Mouse (Mus musculus) embryonic facial prominence, embryonic 14.5 days (tissue): ENCODE data around the gene Tubb3. TPM values are rescaled to one million over a fixed set of nuclear protein-coding genes. Genes with fewer than 3 reads are reported as not detected.

Experiments
- polyA plus RNA-seq: library from polyadenylated mRNA; unstranded; fragments of >200 nt; fragmentation: Nextera tagmentation; extraction: Ambion mirVana; gene quantifications from 2 replicates; pipeline ENCODE4 v1.2.1, GENCODE M21; 2014

The Tubb3 gene
- polyA plus RNA-seq, 1 experiment from 2014 or later = 81.9 TPM

Other genes starting within 250 kb of the Tubb3 start
- 7.0 and 9.2 TPM in 2 replicates for gene Dpep1, start 225.2 kb upstream of the Tubb3 start, polyA plus RNA-seq
- gene Chmp1a, start 198.7 kb upstream of the Tubb3 start, polyA plus RNA-seq = 113 and 133 TPM in 2 replicates
- 5.7 and 6.1 TPM in 2 replicates for gene Spata33, start 198.6 kb upstream of the Tubb3 start, polyA plus RNA-seq
- 31.1 and 36.7 TPM in 2 replicates for gene Cdk10, start 186.6 kb upstream of the Tubb3 start, polyA plus RNA-seq
- gene Spata2l, start 175.2 kb upstream of the Tubb3 start, polyA plus RNA-seq = 4.3 and 4.9 TPM in 2 replicates
- gene Zfp276, start 157.2 kb upstream of the Tubb3 start, polyA plus RNA-seq = 19.5 and 21.4 TPM in 2 replicates
- 24.5 and 26.3 TPM in 2 replicates for gene Vps9d1, start 157.1 kb upstream of the Tubb3 start, polyA plus RNA-seq
- 20.9 and 24.8 TPM in 2 replicates for gene Fanca, start 92.8 kb upstream of the Tubb3 start, polyA plus RNA-seq
- 2.7 and 2.8 TPM in 2 replicates for gene Spire2, start 78.7 kb upstream of the Tubb3 start, polyA plus RNA-seq
- 159 and 163 TPM in 2 replicates for gene Tcf25, start 37.7 kb upstream of the Tubb3 start, polyA plus RNA-seq
- 0.29 and 0.32 TPM in 2 replicates for gene Mc1r, start 4.3 kb upstream of the Tubb3 start, polyA plus RNA-seq
- gene Def8, start 12.1 kb downstream of the Tubb3 start, polyA plus RNA-seq = 34.1 and 37.9 TPM in 2 replicates
- gene Afg3l1, start 66.5 kb downstream of the Tubb3 start, polyA plus RNA-seq = 33.5 and 33.6 TPM in 2 replicates
- gene Dbndd1, start 104.0 kb downstream of the Tubb3 start, polyA plus RNA-seq = 13.5 and 14.4 TPM in 2 replicates
- 27.1 and 30.7 TPM in 2 replicates for gene Gas8, start 107.4 kb downstream of the Tubb3 start, polyA plus RNA-seq
- gene Rhou, start 242.5 kb downstream of the Tubb3 start, polyA plus RNA-seq = 9.5 and 9.6 TPM in 2 replicates